Mouse (Mus musculus) ES-Bruce4 (cell line): ENCODE results near the gene Spata21.

ENCODE experiments used
- CTCF ChIP-seq: IDR thresholded peaks from one replicate; pipeline ENCODE4 v1.8.1; 2011; ENCODE audit warnings: low read depth, low read length
- EP300 ChIP-seq: IDR thresholded peaks from 2 replicates; pipeline ENCODE4 v1.6.1; 2011; ENCODE audit warnings: low read depth, low read length; ENCODE audit not compliant: insufficient read depth
- POLR2A ChIP-seq: IDR thresholded peaks from one replicate; pipeline ENCODE4 v1.8.1; 2011; ENCODE audit warnings: low read length; ENCODE audit not compliant: insufficient read depth

GRCm38 (mm10) chr4:141132191-141132590, 44.1 kb downstream of the Spata21 start:
- TF ChIP-seq POLR2A (no peak), CTCF (no peak), EP300 (no peak)
